Mouse (Mus musculus) forebrain, postnatal 0 days (tissue): ENCODE results near the gene Perm1. TPM values are rescaled to one million over a fixed set of nuclear protein-coding genes. Genes with fewer than 3 reads are reported as not detected.
A peak's percentile ranks its signal among the peaks of the same experiment; 100 is the strongest.

ENCODE experiments used
- ATAC-seq: fragments of 200-750 bp; cut with Nextera tagmentation; 2 replicates; pipeline ENCODE4 v1.8.0; 2017; ENCODE audit warnings: mild to moderate bottlenecking, moderate library complexity
- DNase-seq: peaks from one replicate; pipeline ENCODE4 v3.0.0-alpha.2; 2015
- H3K27ac ChIP-seq: fragments of 300-500 bp; sonication (generic); 2 replicates; pipeline ENCODE4 v1.5.1; 2014; ENCODE audit warnings: low read depth, mild to moderate bottlenecking, antibody characterized with exemption, low read length, moderate library complexity, mixed read lengths
- H3K27me3 ChIP-seq: fragments of 300-500 bp; sonication (generic); 2 replicates; pipeline ENCODE4 v1.6.1; 2014; ENCODE audit warnings: mild to moderate bottlenecking, low read length, mixed read lengths; ENCODE audit not compliant: insufficient read depth
- H3K36me3 ChIP-seq: fragments of 300-500 bp; sonication (generic); 2 replicates; pipeline ENCODE4 v1.6.1; 2014; ENCODE audit warnings: mild to moderate bottlenecking, moderate library complexity; ENCODE audit not compliant: insufficient read depth
- H3K4me1 ChIP-seq: fragments of 300-500 bp; sonication (generic); 2 replicates; pipeline ENCODE4 v1.6.1; 2014; ENCODE audit warnings: antibody characterized with exemption; ENCODE audit not compliant: insufficient read depth
- H3K4me2 ChIP-seq: fragments of 300-500 bp; sonication (generic); 2 replicates; pipeline ENCODE4 v1.6.1; 2014; ENCODE audit warnings: low read depth, mild to moderate bottlenecking, moderate library complexity
- H3K4me3 ChIP-seq: fragments of 300-500 bp; sonication (generic); 2 replicates; pipeline ENCODE4 v1.5.1; 2014; ENCODE audit warnings: low read depth, low read length, mixed read lengths
- H3K9ac ChIP-seq: fragments of 300-500 bp; sonication (generic); 2 replicates; pipeline ENCODE4 v1.6.1; 2014; ENCODE audit warnings: mild to moderate bottlenecking
- H3K9me3 ChIP-seq: fragments of 300-500 bp; sonication (generic); 2 replicates; pipeline ENCODE4 v1.6.1; 2016; ENCODE audit warnings: low read length
- CTCF ChIP-seq: sonication (generic); IDR thresholded peaks from 2 replicates; pipeline ENCODE4 v1.5.1; 2016; ENCODE audit warnings: antibody characterized with exemption, control low read depth, low read depth
- WGBS: fragments of 180-500 bp; shearing (Covaris S2); extraction: QIAGEN DNeasy Blood & Tissue Kit; methylation state at CpG from one replicate; pipeline ENCODE4 v1.1.7; 2014; 5-methylcytosine and 5-hydroxymethylcytosine counted together
- polyA plus RNA-seq: library from polyadenylated mRNA; unstranded; fragments of >200 nt; fragmentation: Nextera tagmentation; extraction: Ambion mirVana; gene quantifications from 2 replicates; pipeline ENCODE4 v1.2.1, GENCODE M21; 2015
- total RNA-seq: library from RNA; depleted of rRNA; stranded (reverse); fragments of >200 nt; gene quantifications from 2 replicates; pipeline ENCODE4 v1.2.3, GENCODE M21; 2014

The Perm1 gene
- total and polyA plus RNA-seq, 2 experiments from 2014 or later, result 0.86 to 1.3 TPM

DNA sequence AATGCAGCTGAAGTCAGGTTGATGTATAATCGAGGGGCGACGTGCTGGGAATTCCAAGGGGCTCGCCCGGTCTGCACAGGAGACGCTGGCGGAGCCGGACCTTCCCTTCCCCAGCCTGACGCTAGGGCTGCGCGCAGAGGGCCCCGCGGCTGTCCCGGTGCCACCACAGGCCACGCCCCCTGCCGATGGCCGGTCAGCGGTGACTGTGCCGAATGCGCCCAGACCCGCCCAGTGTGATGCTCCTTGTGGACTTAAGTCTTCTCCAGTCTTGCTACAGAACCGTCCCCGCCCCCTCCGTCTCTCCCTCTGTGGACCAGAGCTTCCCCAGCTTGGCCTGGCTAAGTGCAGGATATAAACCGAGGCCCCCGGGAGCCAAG is 17.9 kb upstream of the Perm1 start:
- Histone ChIP-seq H3K27me3 (no peaks in the 10 kb centered on the region), H3K36me3 (no peaks in the 10 kb centered on the region), H3K4me1 (peaks cover 14% of the 10 kb centered on the region), H3K4me3 (peak overlapping the region; percentile 78), H3K4me2 (peak overlapping the region; percentile 91), H3K9ac (peak overlapping the region; percentile 69), H3K9me3 (no peaks in the 10 kb centered on the region), H3K27ac (peak overlapping the region; percentile 80)
- peak; percentile 59; the same call in 1 of the 2 replicates for TF ChIP-seq CTCF
- ATAC-seq (peak; percentile 88), DNase-seq (peak; percentile 86)
- WGBS, result 1% methylated on average over 26 of the region's 26 CpGs

DNA sequence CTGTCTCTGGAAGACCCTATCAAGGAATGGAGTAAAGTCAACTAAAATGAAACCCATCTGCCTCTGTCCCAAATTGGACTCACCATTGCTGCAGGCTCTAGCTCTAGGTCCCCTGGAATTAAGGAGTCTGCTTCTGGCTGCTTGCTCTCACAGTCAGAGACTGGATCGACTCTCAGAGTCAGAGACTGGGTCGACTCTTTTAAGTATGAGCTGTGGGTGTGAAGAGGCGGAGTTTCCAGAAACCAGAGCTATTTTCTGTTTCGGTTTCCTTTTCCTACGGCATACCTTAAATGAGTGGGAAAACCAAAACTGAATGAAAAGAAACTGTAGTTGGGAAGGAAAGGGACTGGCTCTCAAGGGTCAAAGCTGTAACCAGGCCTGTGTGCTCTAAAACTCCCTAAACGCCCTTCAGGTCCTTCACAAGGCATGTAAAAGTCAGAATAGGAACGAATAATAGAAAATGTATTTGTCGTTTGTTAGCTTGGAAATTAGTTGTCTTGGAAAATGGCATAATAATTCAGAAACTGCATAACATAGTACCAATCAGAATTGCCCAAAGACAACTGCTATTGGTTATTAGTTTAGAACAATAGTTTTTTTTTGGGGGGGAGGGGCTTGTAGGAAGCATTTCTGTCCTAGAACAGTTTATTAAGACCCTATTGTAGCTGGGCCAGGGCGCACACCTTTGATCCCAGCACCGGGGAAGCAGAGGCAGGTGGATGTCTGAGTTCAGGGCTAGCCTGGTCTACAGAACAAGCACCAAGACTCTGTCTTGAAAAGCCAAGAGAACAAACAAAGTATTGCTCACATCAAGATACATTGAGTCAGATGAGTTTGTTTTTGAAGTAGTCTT is 14.8 kb upstream of the Perm1 start, which contains the start of gene Isg15:
Gene Isg15 (minus strand): TSS at position 196 of the 853 bp plus-strand sequence.
- Histone ChIP-seq H3K36me3 (no peaks in the 10 kb centered on the region), H3K4me1 (peaks cover 16% of the 10 kb centered on the region), H3K27me3 (no peaks in the 10 kb centered on the region), H3K9me3 (no peaks in the 10 kb centered on the region), H3K4me2 (no peak within 1 kb of the TSS), H3K4me3 (no peak within 1 kb of the TSS), H3K27ac (no peak within 1 kb of the TSS), H3K9ac (no peak within 1 kb of the TSS)
- no peak for TF ChIP-seq CTCF
- WGBS, result 64% methylated on average over 10 of the region's 10 CpGs
- DNase-seq, result no peak
- no peak for ATAC-seq

DNA sequence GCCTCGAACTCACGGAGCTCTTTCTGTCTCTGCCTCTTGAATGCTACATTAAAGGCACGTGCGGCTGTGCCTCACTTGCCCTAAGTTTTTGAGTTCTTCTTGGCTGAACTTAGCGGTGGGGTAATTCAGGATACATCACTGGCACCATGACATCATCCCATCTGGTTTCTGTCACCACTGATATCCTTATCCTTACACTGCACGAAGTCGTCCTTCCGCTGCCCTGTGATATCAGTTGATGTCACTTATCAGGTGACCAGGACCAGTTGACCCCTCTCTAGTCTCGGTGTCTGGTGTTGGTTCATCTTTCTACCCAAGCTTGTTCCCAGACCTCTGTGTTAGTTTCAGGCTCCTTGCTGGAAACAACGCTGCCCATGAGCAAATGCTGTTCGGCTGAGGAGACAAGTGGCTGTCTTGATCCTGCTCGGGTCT is 13.2 kb upstream of the Perm1 start:
- Histone ChIP-seq H3K9ac (0 out of 2 replicates have a peak overlapping the region, but pooled peaks have one; percentile 53), H3K4me3 (peak overlapping the region; percentile 58), H3K36me3 (no peaks in the 10 kb centered on the region), H3K4me2 (peak overlapping the region; percentile 95), H3K27ac (peak overlapping the region; percentile 57; the same call in 1 of the 2 replicates), H3K27me3 (no peaks in the 10 kb centered on the region), H3K4me1 (peaks cover 13% of the 10 kb centered on the region; the same call in 1 of the 2 replicates), H3K9me3 (no peaks in the 10 kb centered on the region)
- ATAC-seq (no peak), DNase-seq (no peak)
- TF ChIP-seq CTCF, result no peak
- WGBS, result 44% methylated on average over 12 of the region's 12 CpGs

DNA sequence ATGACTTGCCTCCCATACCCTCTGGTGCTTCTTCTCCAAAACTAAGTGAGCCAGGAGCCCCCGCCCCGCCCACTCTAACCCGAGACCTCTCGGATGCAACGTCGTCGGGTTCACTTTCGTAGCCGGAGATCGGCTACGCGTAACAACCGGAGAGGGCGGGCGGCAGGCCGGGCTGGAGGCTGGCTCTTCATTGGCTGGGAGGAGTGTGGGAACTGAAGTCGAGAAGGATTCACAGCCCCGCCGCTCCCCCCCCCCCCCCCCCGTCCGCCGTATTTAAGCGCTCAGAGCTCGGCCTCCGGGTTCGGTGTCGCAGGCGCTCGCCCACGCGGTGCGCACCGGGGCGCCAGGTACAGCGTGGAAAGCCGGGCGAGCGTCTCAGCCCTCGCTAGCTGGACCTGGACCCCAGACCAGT is 12.7 kb upstream of the Perm1 start, which contains the start of gene AW011738:
Gene AW011738 (plus strand): TSS at position 304 of the 412 bp plus-strand sequence.
- peak within 1 kb of the TSS; percentile 67 for H3K27ac ChIP-seq
- H3K4me2 ChIP-seq, result peak within 1 kb of the TSS; percentile 95
- peaks cover 13% of the 10 kb centered on the region; the same call in 1 of the 2 replicates for H3K4me1 ChIP-seq
- ATAC-seq (peak; percentile 85), DNase-seq (peak; percentile 74)
- peak within 1 kb of the TSS; percentile 58 for H3K4me3 ChIP-seq
- peak within 1 kb of the TSS; percentile 53 for H3K9ac ChIP-seq
- no peaks in the 10 kb centered on the region for H3K9me3 ChIP-seq
- no peaks in the 10 kb centered on the region for H3K36me3 ChIP-seq
- no peaks in the 10 kb centered on the region for H3K27me3 ChIP-seq
- no peak for TF ChIP-seq CTCF
- under 1% methylated on average over 36 of the region's 39 CpGs for WGBS

DNA sequence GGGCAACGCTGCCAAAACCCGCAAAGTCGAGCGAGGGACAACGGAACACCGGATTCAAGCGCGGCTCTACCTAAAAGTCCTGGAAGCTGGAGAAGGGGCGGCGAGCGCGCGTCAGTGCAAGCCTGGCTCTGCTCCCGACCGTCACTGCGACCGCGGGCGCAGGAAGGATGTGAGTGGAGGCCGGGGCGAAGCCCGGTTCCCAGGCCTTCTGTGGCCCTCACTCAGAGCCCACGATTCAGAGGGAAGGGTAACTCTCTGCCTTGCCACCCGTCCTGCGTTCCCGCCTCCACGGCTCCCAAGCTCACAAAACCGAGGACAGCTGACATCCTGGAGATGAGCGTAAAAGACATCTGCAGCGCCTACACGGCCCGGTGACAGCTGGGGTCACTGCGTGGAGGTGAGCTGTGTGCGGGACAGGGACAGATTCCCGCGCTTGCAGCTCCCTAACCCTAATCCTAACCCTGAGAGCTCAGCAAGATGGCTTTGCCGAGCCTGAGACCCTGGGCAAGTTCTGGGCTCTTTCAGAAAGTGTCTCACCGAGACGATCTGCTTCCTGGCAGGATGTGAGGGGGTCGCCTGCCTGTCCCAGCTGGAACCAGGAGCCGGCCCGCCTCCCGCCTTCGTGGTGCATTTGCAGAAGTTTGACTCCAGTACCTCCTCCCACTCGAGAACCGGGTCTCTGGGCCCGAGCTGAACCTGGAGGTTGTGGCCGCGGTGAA is 12.1 kb upstream of the Perm1 start:
- H3K36me3 ChIP-seq, result no peaks in the 10 kb centered on the region
- peak overlapping the region; percentile 67 for H3K27ac ChIP-seq
- H3K9me3 ChIP-seq, result no peaks in the 10 kb centered on the region
- peak overlapping the region; percentile 53 for H3K9ac ChIP-seq
- peak overlapping the region; percentile 58 for H3K4me3 ChIP-seq
- H3K27me3 ChIP-seq, result no peaks in the 10 kb centered on the region
- TF ChIP-seq CTCF, result no peak
- H3K4me2 ChIP-seq, result peak overlapping the region; percentile 95
- 1% methylated on average over 49 of the region's 49 CpGs for WGBS
- DNase-seq, result peak; percentile 41
- peaks cover 13% of the 10 kb centered on the region; the same call in 1 of the 2 replicates for H3K4me1 ChIP-seq
- peak; percentile 56 for ATAC-seq

DNA sequence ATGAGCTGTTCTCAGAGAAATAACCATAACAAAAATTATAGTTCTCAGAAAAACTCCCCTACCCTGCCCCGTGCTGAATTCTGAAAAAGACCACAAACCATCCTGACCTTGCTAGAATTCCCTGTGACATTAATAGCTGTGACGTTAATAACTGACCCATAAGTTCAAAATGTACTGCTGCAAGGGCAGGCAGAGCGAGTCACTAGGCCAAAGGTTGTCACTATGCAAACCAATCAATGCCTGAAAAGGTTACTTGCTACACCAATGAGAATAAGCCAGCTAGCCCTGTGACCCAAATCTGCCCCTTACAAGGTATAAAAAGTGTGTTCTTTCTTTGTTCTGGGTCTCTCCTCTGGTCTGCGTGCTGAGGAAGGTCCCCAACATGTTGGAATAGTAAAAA is 6.8 kb upstream of the Perm1 start:
- no peak for ATAC-seq
- Histone ChIP-seq H3K4me1 (peaks cover 4% of the 10 kb centered on the region; the same call in 1 of the 2 replicates), H3K27me3 (no peaks in the 10 kb centered on the region), H3K4me2 (no peak overlapping the region), H3K36me3 (no peaks in the 10 kb centered on the region), H3K4me3 (no peak overlapping the region), H3K27ac (no peak overlapping the region), H3K9me3 (no peaks in the 10 kb centered on the region), H3K9ac (no peak overlapping the region)
- 90% methylated on average over 4 of the region's 4 CpGs for WGBS
- TF ChIP-seq CTCF, result no peak
- no peak for DNase-seq
